Mouse (Mus musculus) liver, adult (tissue): ENCODE results near the gene Mgmt.

Experiments used
- GATA4 ChIP-seq: IDR thresholded peaks from 2 replicates; pipeline ENCODE4 v1.6.1; 2014; ENCODE audit warnings: mild to moderate bottlenecking, low read length; ENCODE audit not compliant: insufficient replicate concordance

Gene Mgmt

GRCm38 (mm10) chr7:137008321-137008720 lies 113.9 kb downstream of the Mgmt start:
- TF ChIP-seq GATA4, result no peak

- TF ChIP-seq GATA4, result no peak
These were observed 115.4 kb downstream of the Mgmt start for GRCm38 (mm10) chr7:137009732-137010275.

- TF ChIP-seq GATA4, result no peak
These were observed 116.0 kb downstream of the Mgmt start for GRCm38 (mm10) chr7:137010451-137010850.

GRCm38 (mm10) chr7:137012687-137013086 lies 118.3 kb downstream of the Mgmt start:
- no peak for TF ChIP-seq GATA4

- no peak for TF ChIP-seq GATA4
These were observed 119.0 kb downstream of the Mgmt start for GRCm38 (mm10) chr7:137013433-137013832.

GRCm38 (mm10) chr7:137018614-137019013 lies 124.2 kb downstream of the Mgmt start:
- TF ChIP-seq GATA4, result no peak

GRCm38 (mm10) chr7:137020195-137020594 lies 125.8 kb downstream of the Mgmt start:
- TF ChIP-seq GATA4, result no peak

GRCm38 (mm10) chr7:137030789-137031188 lies 136.4 kb downstream of the Mgmt start:
- TF ChIP-seq GATA4, result no peak

GRCm38 (mm10) chr7:137033177-137033576 lies 138.8 kb downstream of the Mgmt start:
- no peak for TF ChIP-seq GATA4

GRCm38 (mm10) chr7:137034986-137035385 lies 140.6 kb downstream of the Mgmt start:
- TF ChIP-seq GATA4, result no peak

- TF ChIP-seq GATA4, result no peak
These were observed 141.5 kb downstream of the Mgmt start for GRCm38 (mm10) chr7:137035916-137036315.

GRCm38 (mm10) chr7:137037471-137037870 lies 143.1 kb downstream of the Mgmt start:
- TF ChIP-seq GATA4, result no peak

- no peak for TF ChIP-seq GATA4
These were observed 143.5 kb downstream of the Mgmt start for GRCm38 (mm10) chr7:137037872-137038271.

- TF ChIP-seq GATA4, result no peak
These were observed 144.0 kb downstream of the Mgmt start for GRCm38 (mm10) chr7:137038311-137038945.

- TF ChIP-seq GATA4, result no peak
These were observed 144.5 kb downstream of the Mgmt start for GRCm38 (mm10) chr7:137038946-137039320.

GRCm38 (mm10) chr7:137040646-137041045 lies 146.2 kb downstream of the Mgmt start:
- no peak for TF ChIP-seq GATA4

GRCm38 (mm10) chr7:137046891-137047290 lies 152.5 kb downstream of the Mgmt start:
- no peak for TF ChIP-seq GATA4
